ENCODE assay signal across 2 mouse cellular contexts in the genomic region with DNA sequence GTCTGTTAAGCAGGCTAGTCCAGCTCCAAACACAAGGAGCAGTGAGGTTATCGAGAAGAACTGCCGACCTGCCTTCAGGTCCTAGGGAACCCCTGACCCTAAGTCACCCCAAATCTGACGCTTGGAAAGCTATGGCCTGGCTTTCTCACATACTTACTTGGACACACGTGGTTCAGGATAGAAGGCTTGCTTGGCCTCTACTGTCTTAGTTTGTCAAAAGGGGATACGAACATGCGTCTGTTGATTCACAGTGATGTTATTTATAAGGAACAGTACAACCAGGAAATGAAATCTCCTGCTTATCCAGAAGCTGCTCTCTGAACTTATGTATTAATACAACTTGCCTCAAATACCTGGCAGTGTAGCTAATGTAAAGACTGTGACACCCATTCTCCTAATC.
TF ChIP-seq lines count a peak whose summit lies in the region.

No protein-coding gene starts in this region.

TF ChIP-seq in MEL, 35 proteins besides CTCF, POLR2A, EP300 and RAD21:
- TF ChIP-seq ZC3H11A (IDR thresholded peaks at IDR 0.05; ENCODE audit: low read depth, low read length) (no peak), KAT2A (conservative IDR thresholded peaks at IDR 0.05; ENCODE audit: low read depth, low read length) (no peak), USF2 (IDR thresholded peaks at IDR 0.05; ENCODE audit: borderline replicate concordance in 1 of 2, insufficient read depth in 1 of 2, low read depth in 1 of 2, low read length in 2 of 2) (no peak), GABPA (IDR thresholded peaks at IDR 0.05; ENCODE audit: low read depth, low read length) (no peak), USF1 (IDR thresholded peaks at IDR 0.05; ENCODE audit: low read depth, low read length) (no peak), POLR2AphosphoS5 (IDR thresholded peaks at IDR 0.05; ENCODE audit: borderline replicate concordance, low read depth, low read length) (no peak), MEF2A (IDR thresholded peaks at IDR 0.05; ENCODE audit: extremely low read depth, insufficient replicate concordance, low read depth, low read length, poor library complexity, severe bottlenecking) (no peak), HCFC1 (IDR thresholded peaks at IDR 0.05; ENCODE audit: low read depth, low read length) (no peak), NELFE (IDR thresholded peaks at IDR 0.05; ENCODE audit: low read depth, low read length) (no peak), NRF1 (IDR thresholded peaks at IDR 0.05; ENCODE audit: insufficient read depth, low read depth, low read length, poor library complexity, severe bottlenecking) (no peak), ELF1 (IDR thresholded peaks at IDR 0.05; ENCODE audit: low read depth, low read length) (no peak), BHLHE40 (IDR thresholded peaks at IDR 0.05; ENCODE audit: borderline replicate concordance, low read depth, low read length) (no peak), JUND (IDR thresholded peaks at IDR 0.05; ENCODE audit: low read depth, low read length) (no peak), E2F4 (IDR thresholded peaks at IDR 0.05; ENCODE audit: borderline replicate concordance, low read depth, low read length) (no peak), MAFK (IDR thresholded peaks at IDR 0.05; ENCODE audit: borderline replicate concordance, low read depth, low read length) (no peak), MYC (IDR thresholded peaks at IDR 0.05; ENCODE audit: low read depth, low read length) (no peak), POLR2AphosphoS2 (IDR thresholded peaks at IDR 0.05; ENCODE audit: low read length) (no peak), MAX (IDR thresholded peaks at IDR 0.05; ENCODE audit: low read length) (no peak), TBP (IDR thresholded peaks at IDR 0.05; ENCODE audit: low read depth, low read length) (no peak), SIN3A (IDR thresholded peaks at IDR 0.05; ENCODE audit: low read length) (no peak)

TF ChIP-seq in myocyte, 11 proteins besides CTCF, POLR2A, EP300 and RAD21:
- TF ChIP-seq CEBPB (IDR thresholded peaks at IDR 0.05; ENCODE audit: insufficient read depth, poor library complexity, severe bottlenecking) (no peak), E2F4 (IDR thresholded peaks at IDR 0.05; ENCODE audit: insufficient read depth) (no peak), USF1 (IDR thresholded peaks at IDR 0.05; ENCODE audit: low read depth) (no peak), SRF (IDR thresholded peaks at IDR 0.05; ENCODE audit: control insufficient read depth, insufficient read length, low read depth) (no peak), TCF3 (IDR thresholded peaks at IDR 0.05; ENCODE audit: insufficient read length, low read depth) (no peak), MYOD1 (IDR thresholded peaks at IDR 0.05; ENCODE audit: control insufficient read depth in 1 of 3, insufficient read length in 2 of 3, low read depth in 2 of 3) (no peak), POLR2AphosphoS2 (IDR thresholded peaks at IDR 0.05; ENCODE audit: insufficient read length, low read depth) (no peak), MYOG (IDR thresholded peaks at IDR 0.05; ENCODE audit: control insufficient read depth in 1 of 3, insufficient read depth in 1 of 3, insufficient read length in 2 of 3, low read depth in 2 of 3) (no peak), MAX (IDR thresholded peaks at IDR 0.05; ENCODE audit: low read depth) (no peak), REST (IDR thresholded peaks at IDR 0.05; ENCODE audit: insufficient read depth, insufficient read length) (no peak), TCF12 (IDR thresholded peaks at IDR 0.05; ENCODE audit: insufficient read depth, poor library complexity, severe bottlenecking) (no peak)
TF ChIP-seq in myocyte: peak in this region for 0.
